Mouse (Mus musculus) MEL (cell line): ENCODE measurements at regions not wholly inside any gene's neighbourhood (a gene's known extent, or its start where the extent isn't known, plus 50 kb on each side); places are given as distances from the start of the nearest gene placed in this dataset.

Source experiments
- DNase-seq: peaks from one replicate; pipeline ENCODE4 v3.0.0; 2011; ENCODE audit warnings: low read depth, low spot score
- H3K27ac ChIP-seq: 2 replicates; pipeline ENCODE4 v1.5.1; 2012; ENCODE audit warnings: low read depth, mild to moderate bottlenecking, control low read depth, low read length, moderate library complexity; ENCODE audit not compliant: control insufficient read depth
- H3K27me3 ChIP-seq, 2 experiments: fragments of 150-350 bp in 1 of 2; sonication (generic) in 1 of 2; 2 replicates each; pipeline ENCODE4 v1.6.1; 2012; ENCODE audit warnings: low read length in 2 of 2, mild to moderate bottlenecking in 2 of 2, improper control_type of control experiment in 1 of 2, moderate library complexity in 1 of 2; ENCODE audit not compliant: insufficient read depth in 2 of 2, control insufficient read depth in 1 of 2
- H3K36me3 ChIP-seq, 2 experiments: 2 replicates each; pipeline ENCODE4 v1.6.1; 2012 to 2014; ENCODE audit warnings: low read length in 2 of 2, improper control_type of control experiment in 1 of 2, inconsistent platforms in 1 of 2, mild to moderate bottlenecking in 1 of 2; ENCODE audit not compliant: insufficient read depth in 2 of 2, control insufficient read depth in 1 of 2
- H3K4me1 ChIP-seq, 2 experiments: fragments of 150-350 bp in 1 of 2; sonication (generic) in 1 of 2; 2 replicates each; pipeline ENCODE4 v1.6.1; 2012; ENCODE audit warnings: low read length in 2 of 2, improper control_type of control experiment in 1 of 2, mild to moderate bottlenecking in 1 of 2; ENCODE audit not compliant: insufficient read depth in 2 of 2, control insufficient read depth in 1 of 2
- H3K4me3 ChIP-seq, 2 experiments: fragments of 150-350 bp in 1 of 2; sonication (generic) in 1 of 2; 2 replicates each; pipeline ENCODE4 v1.5.1; 2012; ENCODE audit warnings: low read depth in 2 of 2, low read length in 2 of 2, mild to moderate bottlenecking in 2 of 2, moderate library complexity in 2 of 2, control low read depth in 1 of 2, improper control_type of control experiment in 1 of 2; ENCODE audit not compliant: control insufficient read depth in 1 of 2, insufficient read depth in 1 of 2
- H3K79me2 ChIP-seq: 2 replicates; pipeline ENCODE4 v1.6.1; 2012; ENCODE audit warnings: mild to moderate bottlenecking, low read length, moderate library complexity; ENCODE audit not compliant: control insufficient read depth, poor library complexity, insufficient read depth
- H3K9ac ChIP-seq: 2 replicates; pipeline ENCODE4 v1.6.1; 2012; ENCODE audit warnings: low read depth, mild to moderate bottlenecking, control low read depth, low read length, moderate library complexity; ENCODE audit not compliant: control insufficient read depth, poor library complexity, severe bottlenecking
- H3K9me3 ChIP-seq: fragments of 150-350 bp; sonication (generic); replicated peaks from 2 replicates; pipeline ENCODE4 v1.6.1; 2012; ENCODE audit warnings: mild to moderate bottlenecking, low read length, improper control_type of control experiment, moderate library complexity; ENCODE audit not compliant: insufficient read depth
- CHD1 ChIP-seq: IDR thresholded peaks from 2 replicates; pipeline ENCODE4 v1.6.1; 2012; ENCODE audit warnings: low read depth, mild to moderate bottlenecking, inconsistent platforms, low read length, improper control_type of control experiment
- ELF1 ChIP-seq: IDR thresholded peaks from 2 replicates; pipeline ENCODE4 v1.6.1; 2014; ENCODE audit warnings: low read depth, mild to moderate bottlenecking, inconsistent platforms, low read length, improper control_type of control experiment, moderate library complexity
- EP300 ChIP-seq, 2 experiments: IDR thresholded peaks; 2 replicates each; pipeline ENCODE4 v1.6.1; 2011; ENCODE audit warnings: improper control_type of control experiment in 2 of 2, low read length in 2 of 2, low read depth in 1 of 2, mild to moderate bottlenecking in 1 of 2
- ETS1 ChIP-seq: IDR thresholded peaks from 2 replicates; pipeline ENCODE4 v1.6.1; 2012; ENCODE audit warnings: low read depth, mild to moderate bottlenecking, inconsistent platforms, low read length, improper control_type of control experiment, moderate library complexity
- GATA1 ChIP-seq: IDR thresholded peaks from 2 replicates; pipeline ENCODE4 v1.6.1; 2011; ENCODE audit warnings: low read depth, low read length, improper control_type of control experiment
- MAX ChIP-seq: IDR thresholded peaks from 2 replicates; pipeline ENCODE4 v1.6.1; 2011; ENCODE audit warnings: low read length, improper control_type of control experiment
- MAZ ChIP-seq: IDR thresholded peaks from 2 replicates; pipeline ENCODE4 v1.6.1; 2012; ENCODE audit warnings: low read depth, mild to moderate bottlenecking, inconsistent platforms, low read length, improper control_type of control experiment
- MEF2A ChIP-seq: IDR thresholded peaks from 2 replicates; pipeline ENCODE4 v1.6.1; 2014; ENCODE audit warnings: low read depth, mild to moderate bottlenecking, inconsistent platforms, low read length, improper control_type of control experiment; ENCODE audit not compliant: poor library complexity, insufficient replicate concordance, severe bottlenecking; ENCODE audit errors: extremely low read depth
- MYC ChIP-seq: IDR thresholded peaks from 2 replicates; pipeline ENCODE4 v1.6.1; 2011; ENCODE audit warnings: low read depth, mild to moderate bottlenecking, low read length, improper control_type of control experiment, moderate library complexity
- NELFE ChIP-seq: IDR thresholded peaks from 2 replicates; pipeline ENCODE4 v1.6.1; 2011; ENCODE audit warnings: low read depth, low read length, improper control_type of control experiment
- RAD21 ChIP-seq: IDR thresholded peaks from 2 replicates; pipeline ENCODE4 v1.6.1; 2011; ENCODE audit warnings: mild to moderate bottlenecking, low read depth, low read length, improper control_type of control experiment
- SMC3 ChIP-seq: IDR thresholded peaks from 2 replicates; pipeline ENCODE4 v1.6.1; 2011; ENCODE audit warnings: low read depth, low read length, improper control_type of control experiment
- TCF12 ChIP-seq: IDR thresholded peaks from 2 replicates; pipeline ENCODE4 v1.6.1; 2014; ENCODE audit warnings: low read depth, mild to moderate bottlenecking, inconsistent platforms, low read length, improper control_type of control experiment, moderate library complexity
- USF1 ChIP-seq: IDR thresholded peaks from 2 replicates; pipeline ENCODE4 v1.6.1; 2014; ENCODE audit warnings: low read depth, mild to moderate bottlenecking, inconsistent platforms, low read length, improper control_type of control experiment, moderate library complexity
- USF2 ChIP-seq, 2 experiments: IDR thresholded peaks; 2 replicates each; pipeline ENCODE4 v1.6.1; 2011 to 2012; ENCODE audit warnings: improper control_type of control experiment in 2 of 2, low read length in 2 of 2, borderline replicate concordance in 1 of 2, inconsistent platforms in 1 of 2, low read depth in 1 of 2, mild to moderate bottlenecking in 1 of 2; ENCODE audit not compliant: insufficient read depth in 1 of 2
- ZMIZ1 ChIP-seq: IDR thresholded peaks from 2 replicates; pipeline ENCODE4 v1.6.1; 2012; ENCODE audit warnings: low read depth, mild to moderate bottlenecking, inconsistent platforms, low read length, improper control_type of control experiment, moderate library complexity

- DNase-seq: no peak
- no peak overlapping the region for H3K27ac ChIP-seq
- H3K36me3 ChIP-seq: no peaks in the 10 kb centered on the region
- H3K79me2 ChIP-seq: no peaks in the 10 kb centered on the region
- no peaks in the 10 kb centered on the region; a peak in 1 of 4 replicates for H3K27me3 ChIP-seq
- no peak overlapping the region for H3K9ac ChIP-seq
- H3K4me3 ChIP-seq: no peak overlapping the region
- H3K9me3 ChIP-seq: no peaks in the 10 kb centered on the region
- no peaks in the 10 kb centered on the region for H3K4me1 ChIP-seq
- TF ChIP-seq NELFE (no peak), MAZ (no peak)
Observed at GRCm38 (mm10) chr9:63836565-63837284, 78.9 kb upstream of the Smad3 start.

DNA sequence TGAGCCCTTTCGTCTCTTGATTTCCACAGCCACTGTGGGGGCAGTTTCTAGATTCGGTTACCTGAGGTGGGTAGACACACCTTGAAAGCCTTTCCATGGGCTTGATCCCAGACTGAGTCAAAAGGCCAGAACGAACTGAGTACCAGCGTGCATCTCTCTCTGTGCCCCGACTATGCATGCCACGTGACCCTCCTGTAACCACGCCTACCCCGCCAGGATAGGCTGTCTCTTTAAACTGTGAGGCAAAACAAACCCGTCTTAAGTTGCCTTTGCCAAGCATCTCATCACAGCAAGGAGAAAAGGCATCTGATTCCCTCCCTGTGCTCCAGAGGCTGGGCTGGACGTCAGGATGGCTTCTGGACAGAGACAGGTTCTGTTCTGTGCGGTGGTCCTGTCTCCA, 78.2 kb upstream of the Smad3 start:
- peak; percentile 71 for TF ChIP-seq USF1
- no peak for TF ChIP-seq ETS1
- TF ChIP-seq ELF1: no peak
- TF ChIP-seq CHD1: no peak
- TF ChIP-seq, all 39 proteins: peak for 1
- no peaks in the 10 kb centered on the region for H3K79me2 ChIP-seq
- H3K9ac ChIP-seq: no peak overlapping the region
- no peak overlapping the region for H3K27ac ChIP-seq
- no peaks in the 10 kb centered on the region for H3K9me3 ChIP-seq
- no peak overlapping the region for H3K4me3 ChIP-seq
- no peaks in the 10 kb centered on the region for H3K4me1 ChIP-seq
- H3K36me3 ChIP-seq: no peaks in the 10 kb centered on the region
- peaks cover 0 to under 1% of the 10 kb centered on the region in 2 experiments; a peak in 1 of 4 replicates for H3K27me3 ChIP-seq
- DNase-seq: no peak

GRCm38 (mm10) chr9:63834416-63834815, 76.6 kb upstream of the Smad3 start:
- Histone ChIP-seq H3K79me2 (no peaks in the 10 kb centered on the region), H3K27me3 (peaks cover 0 to 2% of the 10 kb centered on the region in 2 experiments; a peak in 1 of 4 replicates), H3K4me1 (no peaks in the 10 kb centered on the region), H3K36me3 (no peaks in the 10 kb centered on the region), H3K27ac (no peak overlapping the region), H3K4me3 (no peak overlapping the region), H3K9ac (no peak overlapping the region), H3K9me3 (no peaks in the 10 kb centered on the region)
- DNase-seq: no peak
- no peak for TF ChIP-seq ZMIZ1
- TF ChIP-seq RAD21: no peak
- TF ChIP-seq USF1: no peak
- no peak for TF ChIP-seq EP300 (IDR thresholded peaks at IDR 0.05; ENCODE audit: low read depth in 1 of 2, low read length in 2 of 2)
- no peak for TF ChIP-seq MAX
- TF ChIP-seq USF2 (IDR thresholded peaks at IDR 0.05; ENCODE audit: borderline replicate concordance in 1 of 2, insufficient read depth in 1 of 2, low read depth in 1 of 2, low read length in 2 of 2): no peak
- TF ChIP-seq TCF12: no peak
- TF ChIP-seq MYC: no peak
- no peak for TF ChIP-seq MEF2A
- TF ChIP-seq SMC3: no peak
- no peak for TF ChIP-seq GATA1
